Mouse (Mus musculus) midbrain, embryonic 12.5 days (tissue): ENCODE data around the gene H3f3b. TPM values are rescaled to one million over a fixed set of nuclear protein-coding genes. Genes with fewer than 3 reads are reported as not detected.

Experiments
- ATAC-seq: fragments of 200-750 bp; cut with Nextera tagmentation; 2 replicates; pipeline ENCODE4 v1.8.0; 2017; ENCODE audit warnings: low read depth, moderate TSS enrichment, moderate library complexity; ENCODE audit not compliant: low FRiP score
- H3K27ac ChIP-seq: fragments of 300-500 bp; sonication (generic); replicated peaks from 2 replicates; pipeline ENCODE4 v1.5.1; 2016; ENCODE audit warnings: mild to moderate bottlenecking
- H3K27me3 ChIP-seq: fragments of 300-500 bp; sonication (generic); 2 replicates; pipeline ENCODE4 v1.6.1; 2016; ENCODE audit warnings: mild to moderate bottlenecking
- H3K36me3 ChIP-seq: fragments of 300-500 bp; sonication (generic); 2 replicates; pipeline ENCODE4 v1.6.1; 2016
- H3K4me1 ChIP-seq: fragments of 300-500 bp; sonication (generic); 2 replicates; pipeline ENCODE4 v1.6.1; 2016
- H3K4me2 ChIP-seq: fragments of 300-500 bp; sonication (generic); replicated peaks from 2 replicates; pipeline ENCODE4 v1.6.1; 2016; ENCODE audit warnings: mild to moderate bottlenecking, moderate library complexity
- H3K4me3 ChIP-seq: fragments of 300-500 bp; sonication (generic); 2 replicates; pipeline ENCODE4 v1.5.1; 2016; ENCODE audit warnings: mild to moderate bottlenecking
- H3K9ac ChIP-seq: fragments of 300-500 bp; sonication (generic); replicated peaks from 2 replicates; pipeline ENCODE4 v1.6.1; 2016; ENCODE audit warnings: mild to moderate bottlenecking, moderate library complexity
- H3K9me3 ChIP-seq: fragments of 300-500 bp; sonication (generic); 2 replicates; pipeline ENCODE4 v1.6.1; 2016; ENCODE audit warnings: mild to moderate bottlenecking
- WGBS: fragments of 180-500 bp; shearing (Covaris S2); methylation state at CpG from one replicate; pipeline ENCODE4 v1.1.7; 2016; 5-methylcytosine and 5-hydroxymethylcytosine counted together
- polyA plus RNA-seq: library from polyadenylated mRNA; unstranded; fragments of >200 nt; fragmentation: Nextera tagmentation; extraction: Ambion mirVana; gene quantifications from 2 replicates; pipeline ENCODE4 v1.2.1, GENCODE M21; 2016

H3f3b gene
- polyA plus RNA-seq, 1 experiment from 2014 or later = 2,249 TPM

- WGBS = 59% methylated on average over 8 of the region's 8 CpGs
- ATAC-seq = no peak
- no peaks in the 10 kb centered on the region for H3K36me3 ChIP-seq
Measured at GRCm38 (mm10) chr11:116014821-116015220, 12.9 kb downstream of the H3f3b start.

GRCm38 (mm10) chr11:116012262-116012947, 15.4 kb downstream of the H3f3b start, which contains the start of gene Galk1:
Gene Galk1 (minus strand): TSS chr11:116012719.
- Histone ChIP-seq H3K4me1 (peaks cover 23% of the 10 kb centered on the region), H3K4me3 (peak within 1 kb of the TSS; percentile 51), H3K9me3 (no peaks in the 10 kb centered on the region), H3K27ac (peak within 1 kb of the TSS; percentile 54), H3K27me3 (0 out of 2 replicates have a peak, but pooled peaks cover 7% of the 10 kb centered on the region), H3K36me3 (no peaks in the 10 kb centered on the region), H3K9ac (peak within 1 kb of the TSS; percentile 68), H3K4me2 (peak within 1 kb of the TSS; percentile 73)
- under 1% methylated on average over 54 of the region's 55 CpGs for WGBS
- peak; percentile 80 for ATAC-seq

More at GRCm38 (mm10) chr11:116014821-116015220, 12.9 kb downstream of the H3f3b start:
- Histone ChIP-seq H3K4me2 (no peak overlapping the region), H3K27me3 (0 out of 2 replicates have a peak, but pooled peaks cover 7% of the 10 kb centered on the region), H3K9ac (no peak overlapping the region), H3K4me3 (no peak overlapping the region), H3K4me1 (peaks cover 23% of the 10 kb centered on the region), H3K27ac (no peak overlapping the region), H3K9me3 (no peaks in the 10 kb centered on the region)

DNA sequence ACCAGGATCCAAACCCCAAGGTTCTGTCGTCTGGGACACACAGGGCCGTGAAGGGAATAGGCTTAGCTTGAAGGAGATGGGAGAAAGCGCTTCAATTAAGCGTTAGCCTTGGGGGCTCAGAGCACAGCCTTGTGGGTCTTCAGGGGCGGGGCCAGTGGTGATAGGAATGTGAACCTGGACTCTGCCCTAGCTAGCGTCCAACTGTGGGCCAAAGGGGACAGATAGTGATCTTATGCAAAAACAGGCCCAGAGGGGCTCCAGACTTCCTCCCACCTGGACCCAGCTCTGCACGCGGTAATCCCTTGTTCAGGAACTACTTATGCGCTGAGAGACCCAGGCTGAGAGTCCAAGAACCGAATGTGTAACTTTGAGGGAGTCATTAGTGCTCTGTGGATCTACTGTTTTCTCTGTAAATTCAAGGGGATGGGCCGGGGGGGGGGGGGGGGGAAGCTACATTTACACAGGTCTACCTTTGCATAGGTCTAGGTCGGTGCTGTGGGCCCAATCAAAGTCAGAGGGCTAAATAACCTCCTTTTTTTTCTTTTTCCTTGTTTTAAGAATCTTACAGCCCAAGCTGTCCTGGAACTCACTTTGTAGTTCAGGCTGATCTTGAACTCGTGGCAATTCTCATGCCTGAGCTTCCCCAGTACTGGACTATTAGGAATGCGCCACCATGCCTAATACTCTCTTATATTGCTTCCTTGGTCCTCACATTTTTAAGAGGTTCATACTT, 16.1 kb downstream of the H3f3b start:
- Histone ChIP-seq H3K9ac (peak overlapping the region; percentile 68; the same call in 1 of the 2 replicates), H3K9me3 (no peaks in the 10 kb centered on the region), H3K27ac (peak overlapping the region; percentile 54; the same call in 1 of the 2 replicates), H3K27me3 (0 out of 2 replicates have a peak, but pooled peaks cover 7% of the 10 kb centered on the region), H3K4me3 (peak overlapping the region; percentile 51), H3K36me3 (no peaks in the 10 kb centered on the region), H3K4me2 (peak overlapping the region; percentile 73), H3K4me1 (peaks cover 23% of the 10 kb centered on the region)
- ATAC-seq = no peak; the same call in 1 of the 2 replicates
- WGBS = 18% methylated on average over 14 of the region's 14 CpGs

GRCm38 (mm10) chr11:116010948-116011347, 16.8 kb downstream of the H3f3b start:
- WGBS = 90% methylated on average over 5 of the region's 5 CpGs
- peaks cover 23% of the 10 kb centered on the region for H3K4me1 ChIP-seq
- no peak overlapping the region for H3K4me2 ChIP-seq
- peaks cover 10% of the 10 kb centered on the region; the same call in 1 of the 2 replicates for H3K27me3 ChIP-seq
- no peaks in the 10 kb centered on the region for H3K36me3 ChIP-seq
- H3K4me3 ChIP-seq = no peak overlapping the region
- H3K9me3 ChIP-seq = no peaks in the 10 kb centered on the region
- no peak for ATAC-seq
- no peak overlapping the region for H3K27ac ChIP-seq
- H3K9ac ChIP-seq = no peak overlapping the region

GRCm38 (mm10) chr11:116010146-116010545, 17.6 kb downstream of the H3f3b start:
- no peak for ATAC-seq
- Histone ChIP-seq H3K27ac (no peak overlapping the region), H3K4me2 (no peak overlapping the region), H3K9me3 (no peaks in the 10 kb centered on the region), H3K4me3 (no peak overlapping the region), H3K4me1 (peaks cover 29% of the 10 kb centered on the region), H3K27me3 (peaks cover 17% of the 10 kb centered on the region), H3K9ac (no peak overlapping the region), H3K36me3 (no peaks in the 10 kb centered on the region)
- WGBS = 95% methylated on average over 8 of the region's 8 CpGs

DNA sequence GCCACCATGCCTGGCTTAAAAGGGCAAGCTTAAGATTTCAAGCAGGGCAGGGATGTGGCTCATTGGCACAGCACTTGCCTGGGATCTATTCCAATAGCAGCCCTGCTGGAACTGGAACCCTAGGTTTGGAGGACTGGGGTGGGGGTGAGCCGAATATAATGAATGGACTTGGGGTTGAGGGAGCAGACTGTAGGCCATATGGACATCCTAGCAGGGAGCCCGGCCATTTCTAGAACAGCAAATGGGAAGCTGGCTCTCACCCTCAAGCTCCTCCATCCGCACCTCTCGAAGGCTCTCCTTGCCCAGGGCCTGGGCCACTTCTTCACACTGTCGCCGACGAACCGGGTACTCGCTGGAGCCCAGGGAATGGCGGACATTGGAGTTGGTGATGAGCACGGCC, 18.1 kb downstream of the H3f3b start:
- no peak for ATAC-seq
- no peak overlapping the region for H3K9ac ChIP-seq
- no peak overlapping the region for H3K4me2 ChIP-seq
- no peak overlapping the region for H3K4me3 ChIP-seq
- H3K27me3 ChIP-seq = peaks cover 17% of the 10 kb centered on the region
- no peaks in the 10 kb centered on the region for H3K36me3 ChIP-seq
- 92% methylated on average over 11 of the region's 11 CpGs for WGBS
- peaks cover 30% of the 10 kb centered on the region for H3K4me1 ChIP-seq
- no peaks in the 10 kb centered on the region for H3K9me3 ChIP-seq
- no peak overlapping the region for H3K27ac ChIP-seq

DNA sequence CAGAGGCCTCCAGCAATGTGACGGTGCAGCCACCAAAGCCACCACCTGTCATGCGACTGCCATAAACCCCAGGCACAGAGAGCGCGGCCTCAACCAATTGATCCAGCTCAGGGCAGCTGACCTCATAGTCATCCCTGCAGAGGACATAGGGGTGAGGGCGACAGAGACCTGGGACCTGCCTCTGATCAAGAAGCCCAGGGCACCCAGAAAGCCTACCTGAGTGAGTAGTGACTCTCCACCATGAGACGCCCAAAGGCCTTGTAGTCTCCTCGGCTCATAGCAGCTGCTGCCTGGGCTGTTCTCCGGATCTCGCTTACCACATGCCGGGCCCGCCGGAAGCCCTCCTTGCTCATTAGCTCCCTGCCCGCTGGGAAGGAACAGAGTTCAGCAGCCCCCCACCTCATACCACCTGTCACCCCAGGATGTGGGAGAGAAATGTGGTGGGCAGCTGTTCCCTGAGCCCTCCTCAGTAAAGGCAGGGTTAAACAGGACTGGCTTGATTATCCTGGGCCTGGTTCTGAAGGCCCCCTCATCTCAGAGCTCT, 18.9 kb downstream of the H3f3b start:
- Histone ChIP-seq H3K9me3 (no peaks in the 10 kb centered on the region), H3K27me3 (peaks cover 21% of the 10 kb centered on the region), H3K4me1 (peaks cover 33% of the 10 kb centered on the region), H3K9ac (no peak overlapping the region), H3K36me3 (no peaks in the 10 kb centered on the region), H3K27ac (no peak overlapping the region), H3K4me2 (no peak overlapping the region), H3K4me3 (no peak overlapping the region)
- ATAC-seq = no peak
- 95% methylated on average over 13 of the region's 13 CpGs for WGBS

- Histone ChIP-seq H3K9me3 (no peaks in the 10 kb centered on the region), H3K27me3 (peaks cover 23% of the 10 kb centered on the region), H3K4me1 (peaks cover 33% of the 10 kb centered on the region), H3K4me2 (no peak overlapping the region), H3K9ac (no peak overlapping the region), H3K27ac (no peak overlapping the region), H3K4me3 (no peak overlapping the region), H3K36me3 (no peaks in the 10 kb centered on the region)
- no peak for ATAC-seq
- WGBS = 92% methylated on average over 11 of the region's 11 CpGs
Measured at GRCm38 (mm10) chr11:116008411-116008810, 19.4 kb downstream of the H3f3b start.

DNA sequence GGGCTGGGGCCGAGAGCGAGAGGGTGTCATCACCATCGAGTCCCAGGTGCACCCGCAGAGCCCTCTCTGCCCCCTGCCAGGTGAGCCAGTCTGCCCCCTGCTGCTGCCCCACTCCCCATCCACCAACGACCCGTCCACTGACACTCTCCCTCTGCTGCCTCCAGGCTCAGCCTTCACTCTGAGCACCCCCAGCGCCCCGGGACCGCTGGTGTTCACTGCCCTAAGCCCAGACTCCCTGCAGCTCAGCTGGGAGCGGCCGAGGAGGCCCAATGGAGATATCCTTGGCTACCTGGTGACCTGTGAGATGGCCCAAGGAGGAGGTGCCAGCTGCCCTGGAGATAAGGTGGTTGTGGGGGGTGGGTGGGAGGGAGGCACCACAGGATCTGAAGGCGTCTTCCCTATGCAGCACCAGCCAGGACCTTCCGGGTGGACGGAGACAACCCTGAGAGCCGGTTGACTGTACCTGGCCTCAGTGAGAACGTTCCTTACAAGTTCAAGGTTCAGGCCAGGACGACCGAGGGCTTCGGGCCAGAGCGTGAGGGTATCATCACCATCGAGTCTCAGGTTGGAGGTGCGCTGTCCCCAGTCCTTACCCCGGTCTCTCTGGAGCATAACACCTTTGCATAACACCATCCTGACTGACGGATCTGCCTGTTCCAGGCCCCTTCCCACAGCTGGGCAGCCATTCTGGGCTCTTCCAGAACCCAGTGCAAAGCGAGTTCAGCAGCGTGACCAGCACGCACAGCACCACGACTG, 20.5 kb downstream of the H3f3b start:
- 88% methylated on average over 28 of the region's 28 CpGs for WGBS
- peaks cover 22% of the 10 kb centered on the region for H3K27me3 ChIP-seq
- no peak overlapping the region for H3K4me2 ChIP-seq
- H3K36me3 ChIP-seq = no peaks in the 10 kb centered on the region
- no peaks in the 10 kb centered on the region for H3K9me3 ChIP-seq
- ATAC-seq = no peak
- H3K9ac ChIP-seq = no peak overlapping the region
- H3K27ac ChIP-seq = no peak overlapping the region
- H3K4me3 ChIP-seq = no peak overlapping the region
- peaks cover 27% of the 10 kb centered on the region for H3K4me1 ChIP-seq

- Histone ChIP-seq H3K4me2 (peak overlapping the region; percentile 65; the same call in 1 of the 2 replicates), H3K4me3 (0 out of 2 replicates have a peak overlapping the region, but pooled peaks have one; percentile 41), H3K9me3 (no peaks in the 10 kb centered on the region), H3K9ac (no peak overlapping the region), H3K4me1 (peaks cover 20% of the 10 kb centered on the region), H3K27ac (no peak overlapping the region), H3K27me3 (peaks cover 27% of the 10 kb centered on the region), H3K36me3 (no peaks in the 10 kb centered on the region)
- WGBS = 74% methylated on average over 9 of the region's 9 CpGs
- ATAC-seq = no peak
Measured at GRCm38 (mm10) chr11:116005701-116006419, 21.9 kb downstream of the H3f3b start.
